Mouse (Mus musculus) megakaryocyte, embryonic 14.5 days (primary cell): ENCODE data around the gene Steap1. TPM values are rescaled to one million over a fixed set of nuclear protein-coding genes. Genes with fewer than 3 reads are reported as not detected.

Source experiments
- H3K27me3 ChIP-seq: replicated peaks from 2 replicates; pipeline ENCODE3; 2012; ENCODE audit warnings: inconsistent platforms
- H3K36me3 ChIP-seq: replicated peaks from 2 replicates; pipeline ENCODE3; 2012; ENCODE audit warnings: low read length, inconsistent platforms, mixed read lengths
- H3K4me1 ChIP-seq: 2 replicates; pipeline ENCODE4 v1.6.1; 2012; ENCODE audit warnings: inconsistent platforms
- H3K4me3 ChIP-seq: replicated peaks from 2 replicates; pipeline ENCODE3; 2012; ENCODE audit warnings: moderate library complexity, mild to moderate bottlenecking, inconsistent platforms
- H3K9me3 ChIP-seq: 2 replicates; pipeline ENCODE4 v1.6.1; 2012; ENCODE audit warnings: inconsistent platforms
- FLI1 ChIP-seq: IDR thresholded peaks from 2 replicates; pipeline ENCODE4 v1.6.1; 2012; ENCODE audit warnings: low read length, inconsistent platforms, mixed read lengths
- GATA1 ChIP-seq: IDR thresholded peaks from 3 replicates; pipeline ENCODE4 v1.6.1; 2012; ENCODE audit warnings: mixed read lengths, low read length, inconsistent platforms, borderline replicate concordance
- polyA plus RNA-seq: library from polyadenylated mRNA; stranded (reverse); fragments of >175 nt; gene quantifications from 2 replicates; pipeline ENCODE4 v1.2.3, GENCODE M21; 2012; ENCODE audit warnings: low replicate concordance; ENCODE audit not compliant: insufficient read depth

Gene Steap1
- not detected in 2 replicates for polyA plus RNA-seq

GRCm38 (mm10) chr5:5748866-5749682 lies at the start of gene Steap1:
Steap1 (minus strand) TSS chr5:5749326.
- Histone ChIP-seq H3K4me3 (peak within 1 kb of the TSS; percentile 91), H3K36me3 (no peaks in the 10 kb centered on the region), H3K27me3 (peaks cover 22% of the 10 kb centered on the region), H3K4me1 (peaks cover 15% of the 10 kb centered on the region), H3K9me3 (no peaks in the 10 kb centered on the region)
- TF ChIP-seq FLI1 (no peak), GATA1 (no peak)

- no peak for TF ChIP-seq FLI1
- TF ChIP-seq GATA1 = no peak
- H3K9me3 ChIP-seq = no peaks in the 10 kb centered on the region
- no peaks in the 10 kb centered on the region for H3K36me3 ChIP-seq
- no peak overlapping the region for H3K4me3 ChIP-seq
- no peaks in the 10 kb centered on the region for H3K4me1 ChIP-seq
- H3K27me3 ChIP-seq = no peaks in the 10 kb centered on the region
These were observed 38.0 kb upstream of the Steap1 start for GRCm38 (mm10) chr5:5787106-5787505.

- H3K27me3 ChIP-seq = no peaks in the 10 kb centered on the region
These were observed 7.4 kb upstream of the Steap1 start for GRCm38 (mm10) chr5:5756392-5757019.

GRCm38 (mm10) chr5:5755039-5755438 lies 5.9 kb upstream of the Steap1 start:
- TF ChIP-seq GATA1 (no peak), FLI1 (no peak)
- Histone ChIP-seq H3K9me3 (no peaks in the 10 kb centered on the region), H3K27me3 (no peaks in the 10 kb centered on the region), H3K4me3 (no peak overlapping the region), H3K36me3 (no peaks in the 10 kb centered on the region), H3K4me1 (peaks cover 2% of the 10 kb centered on the region)

More at GRCm38 (mm10) chr5:5756392-5757019, 7.4 kb upstream of the Steap1 start:
- TF ChIP-seq FLI1 (no peak), GATA1 (no peak)
- Histone ChIP-seq H3K4me1 (no peaks in the 10 kb centered on the region), H3K9me3 (no peaks in the 10 kb centered on the region), H3K4me3 (no peak overlapping the region), H3K36me3 (no peaks in the 10 kb centered on the region)

GRCm38 (mm10) chr5:5749772-5750222 lies 671 bp upstream of the Steap1 start:
- Histone ChIP-seq H3K4me1 (peaks cover 15% of the 10 kb centered on the region), H3K9me3 (no peaks in the 10 kb centered on the region), H3K36me3 (no peaks in the 10 kb centered on the region), H3K4me3 (peak overlapping the region; percentile 91), H3K27me3 (peaks cover 22% of the 10 kb centered on the region)
- TF ChIP-seq FLI1 = no peak
- TF ChIP-seq GATA1 = no peak

GRCm38 (mm10) chr5:5734445-5734844 lies 14.7 kb downstream of the Steap1 start:
- no peaks in the 10 kb centered on the region for H3K36me3 ChIP-seq
- H3K4me1 ChIP-seq = no peaks in the 10 kb centered on the region
- no peak overlapping the region for H3K4me3 ChIP-seq
- no peaks in the 10 kb centered on the region for H3K27me3 ChIP-seq
- no peaks in the 10 kb centered on the region for H3K9me3 ChIP-seq
- TF ChIP-seq FLI1 (no peak), GATA1 (no peak)

- Histone ChIP-seq H3K4me1 (no peaks in the 10 kb centered on the region), H3K9me3 (no peaks in the 10 kb centered on the region), H3K27me3 (no peaks in the 10 kb centered on the region), H3K4me3 (no peak overlapping the region), H3K36me3 (no peaks in the 10 kb centered on the region)
- TF ChIP-seq FLI1 = no peak
- TF ChIP-seq GATA1 = no peak
These were observed 16.3 kb downstream of the Steap1 start for GRCm38 (mm10) chr5:5732858-5733257.

- Histone ChIP-seq H3K4me1 (no peaks in the 10 kb centered on the region), H3K27me3 (no peaks in the 10 kb centered on the region), H3K36me3 (no peaks in the 10 kb centered on the region), H3K4me3 (no peak overlapping the region), H3K9me3 (no peaks in the 10 kb centered on the region)
- TF ChIP-seq FLI1 = no peak
These were observed 16.9 kb downstream of the Steap1 start for GRCm38 (mm10) chr5:5732208-5732607.

GRCm38 (mm10) chr5:5729904-5730303 lies 19.2 kb downstream of the Steap1 start:
- Histone ChIP-seq H3K36me3 (no peaks in the 10 kb centered on the region), H3K9me3 (no peaks in the 10 kb centered on the region), H3K4me1 (no peaks in the 10 kb centered on the region), H3K4me3 (no peak overlapping the region), H3K27me3 (no peaks in the 10 kb centered on the region)
- no peak for TF ChIP-seq GATA1
- no peak for TF ChIP-seq FLI1

- H3K4me3 ChIP-seq = no peak overlapping the region
- TF ChIP-seq FLI1 (no peak), GATA1 (no peak)
- H3K9me3 ChIP-seq = peaks cover 3% of the 10 kb centered on the region; the same call in 1 of the 2 replicates
These were observed 26.9 kb downstream of the Steap1 start for GRCm38 (mm10) chr5:5722217-5722616.

More at GRCm38 (mm10) chr5:5722217-5722616, 26.9 kb downstream of the Steap1 start:
- H3K36me3 ChIP-seq = no peaks in the 10 kb centered on the region
- no peaks in the 10 kb centered on the region for H3K4me1 ChIP-seq
- no peaks in the 10 kb centered on the region for H3K27me3 ChIP-seq
